Mouse (Mus musculus) layer of hippocampus, postnatal 36 days (tissue): ENCODE results near the gene Pik3c2b. TPM values are rescaled to one million over a fixed set of nuclear protein-coding genes. Genes with fewer than 3 reads are reported as not detected.

Experiments
- DNase-seq, 2 experiments: peaks; one replicate each; pipeline ENCODE4 v3.0.0; 2022
- total RNA-seq, 2 experiments: library from RNA; stranded (reverse); gene quantifications; 2 replicates each; pipeline ENCODE4 v1.2.3; 2021

Pik3c2b gene
- total RNA-seq, 2 experiments from 2014 or later, result 14.7 to 16.2 TPM

- no peak for DNase-seq
Measured at GRCm38 (mm10) chr1:133134881-133135280, 89.4 kb downstream of the Pik3c2b start.

GRCm38 (mm10) chr1:133135808-133136207 is 90.3 kb downstream of the Pik3c2b start:
- no peak for DNase-seq

- DNase-seq, result no peak
Measured at GRCm38 (mm10) chr1:133138401-133138800, 92.9 kb downstream of the Pik3c2b start.

GRCm38 (mm10) chr1:133146014-133147009 is 100.8 kb downstream of the Pik3c2b start:
- DNase-seq, result peak in 1 of 2 experiments; percentile 42

GRCm38 (mm10) chr1:133147324-133147723 is 101.9 kb downstream of the Pik3c2b start:
- no peak for DNase-seq

GRCm38 (mm10) chr1:133148122-133148521 is 102.7 kb downstream of the Pik3c2b start:
- DNase-seq, result no peak

GRCm38 (mm10) chr1:133150556-133150955 is 105.1 kb downstream of the Pik3c2b start:
- DNase-seq, result no peak

GRCm38 (mm10) chr1:133152213-133152612 is 106.7 kb downstream of the Pik3c2b start:
- no peak for DNase-seq

- no peak for DNase-seq
Measured at GRCm38 (mm10) chr1:133155270-133155669, 109.8 kb downstream of the Pik3c2b start.

Other genes with a start within 250 kb of the Pik3c2b start
- gene Lrrn2, start 165.4 kb upstream of the Pik3c2b start, total RNA-seq, result 100 to 1,000 TPM; 206 to 208 TPM
- gene Mdm4, start 15.1 kb upstream of the Pik3c2b start, total RNA-seq, result 100 to 1,000 TPM in 1 of 2 experiments, 10 to 100 TPM in 1; 86.0 to 101 TPM
- gene Ppp1r15b, start 85.5 kb downstream of the Pik3c2b start, total RNA-seq, result 10 to 100 TPM; 42.5 to 44.2 TPM
- gene Plekha6, start 118.5 kb downstream of the Pik3c2b start, total RNA-seq, result 10 to 100 TPM; 48.4 to 51.8 TPM